Mouse (Mus musculus) heart, embryonic 16.5 days (tissue): ENCODE results near the gene Gmpr2. TPM values are rescaled to one million over a fixed set of nuclear protein-coding genes. Genes with fewer than 3 reads are reported as not detected.

Experiments
- ATAC-seq: fragments of 200-750 bp; cut with Nextera tagmentation; replicated peaks from 2 replicates; pipeline ENCODE4 v1.8.0; 2017; ENCODE audit warnings: moderate number of reproducible peaks; ENCODE audit not compliant: insufficient read depth, low FRiP score; ENCODE audit errors: extremely low read depth
- H3K27ac ChIP-seq: fragments of 300-500 bp; sonication (generic); 2 replicates; pipeline ENCODE4 v1.5.1; 2014; ENCODE audit warnings: mild to moderate bottlenecking, low read length, control low read depth, moderate library complexity
- H3K27me3 ChIP-seq: fragments of 300-500 bp; sonication (generic); 2 replicates; pipeline ENCODE4 v1.6.1; 2014; ENCODE audit warnings: low read length, mixed read lengths; ENCODE audit not compliant: control insufficient read depth, insufficient read depth
- H3K36me3 ChIP-seq: fragments of 300-500 bp; sonication (generic); 2 replicates; pipeline ENCODE4 v1.6.1; 2014; ENCODE audit not compliant: control insufficient read depth, insufficient read depth
- H3K4me1 ChIP-seq: fragments of 300-500 bp; sonication (generic); 2 replicates; pipeline ENCODE4 v1.6.1; 2014; ENCODE audit warnings: low read length, mixed read lengths; ENCODE audit not compliant: control insufficient read depth, insufficient read depth
- H3K4me2 ChIP-seq: fragments of 300-500 bp; sonication (generic); 2 replicates; pipeline ENCODE4 v1.6.1; 2014; ENCODE audit warnings: low read depth, mild to moderate bottlenecking, control low read depth, low read length
- H3K4me3 ChIP-seq: fragments of 300-500 bp; sonication (generic); 2 replicates; pipeline ENCODE4 v1.5.1; 2014; ENCODE audit warnings: mild to moderate bottlenecking, control low read depth, low read length
- H3K9ac ChIP-seq: fragments of 300-500 bp; sonication (generic); 2 replicates; pipeline ENCODE4 v1.6.1; 2014; ENCODE audit warnings: low read length, control low read depth
- H3K9me3 ChIP-seq: fragments of 300-500 bp; sonication (generic); replicated peaks from 2 replicates; pipeline ENCODE4 v1.6.1; 2016; ENCODE audit warnings: low read length; ENCODE audit not compliant: control insufficient read depth
- WGBS: fragments of 180-500 bp; shearing (Covaris S2); extraction: QIAGEN DNeasy Blood & Tissue Kit; methylation state at CpG from one replicate; pipeline ENCODE4 v1.1.7; 2014; 5-methylcytosine and 5-hydroxymethylcytosine counted together
- polyA plus RNA-seq: library from polyadenylated mRNA; unstranded; fragments of >200 nt; fragmentation: Nextera tagmentation; extraction: Ambion mirVana; gene quantifications from 2 replicates; pipeline ENCODE4 v1.2.1, GENCODE M21; 2015

Gene Gmpr2
- polyA plus RNA-seq, 1 experiment from 2014 or later: 43.9 TPM

DNA sequence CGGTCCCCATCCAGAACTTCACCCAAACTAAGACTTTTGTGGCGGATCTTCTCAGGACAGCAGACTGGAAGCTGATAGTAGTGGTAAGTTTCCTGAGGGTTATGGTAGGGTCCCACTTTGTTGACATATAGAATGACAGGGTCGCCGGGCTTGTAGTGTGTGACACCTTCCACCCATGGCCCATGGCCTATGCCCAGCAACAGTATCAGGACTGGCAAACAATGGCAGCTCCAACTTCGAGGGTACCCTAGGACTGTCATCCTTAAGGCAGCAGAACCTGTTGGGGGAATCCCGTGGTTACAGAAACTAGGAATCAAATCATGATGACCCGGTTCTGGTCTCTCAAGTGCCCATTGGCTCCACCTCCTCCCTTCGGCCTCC, 29.1 kb upstream of the Gmpr2 start:
- H3K36me3 ChIP-seq: peaks cover 34% of the 10 kb centered on the region
- WGBS: 17% methylated on average over 8 of the region's 8 CpGs
- ATAC-seq: peak; percentile 15

DNA sequence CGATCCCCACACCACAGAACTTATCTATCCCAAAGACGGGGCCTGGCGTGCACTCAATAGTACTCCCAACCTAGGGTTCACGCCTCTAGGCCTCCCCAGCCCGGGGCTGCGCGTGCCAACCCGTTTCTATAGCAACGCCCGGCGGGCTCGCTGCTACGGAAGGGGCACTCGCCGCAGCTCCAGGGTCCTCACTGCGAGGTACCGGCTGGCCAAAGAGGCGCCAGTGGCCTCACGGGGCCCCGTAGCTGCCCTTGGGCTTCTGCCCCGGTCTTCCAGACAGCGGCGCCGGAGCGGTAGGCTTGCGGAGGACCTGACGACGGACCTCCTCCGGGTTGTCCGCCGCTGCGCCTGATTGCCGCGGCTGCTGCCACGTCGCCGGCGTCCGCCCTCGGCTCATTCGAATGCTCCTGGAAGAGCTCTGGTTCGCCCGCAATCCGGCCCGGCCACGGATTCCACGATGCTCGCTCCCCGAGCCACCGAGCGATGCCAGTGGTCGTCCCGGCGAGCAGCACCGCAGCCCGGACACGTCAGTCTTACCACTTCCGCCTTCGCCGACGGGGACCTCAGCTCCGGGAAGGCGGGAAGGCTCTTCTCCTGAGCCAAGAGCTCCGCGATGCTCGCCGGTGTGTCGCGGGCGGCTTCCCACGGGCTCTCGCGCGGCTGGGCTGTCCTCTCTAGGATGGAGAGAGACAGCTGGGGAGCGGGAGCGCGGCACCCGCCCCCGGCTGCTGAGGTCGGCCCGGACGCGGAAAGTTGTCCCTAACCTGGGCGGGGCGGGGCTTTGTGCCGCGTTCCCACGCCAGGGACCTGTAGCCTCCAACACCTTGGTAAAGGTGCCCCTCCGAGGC, 28.5 kb upstream of the Gmpr2 start, which contains the start of gene Tm9sf1:
TSS of gene Tm9sf1 (minus strand) at position 747 of the 848 bp plus-strand sequence.
- H3K27me3 ChIP-seq: no peaks in the 10 kb centered on the region
- peak within 1 kb of the TSS; percentile 97 for H3K27ac ChIP-seq
- peak within 1 kb of the TSS; percentile 96 for H3K4me3 ChIP-seq
- peaks cover 27% of the 10 kb centered on the region for H3K36me3 ChIP-seq
- peak within 1 kb of the TSS; percentile 82 for H3K4me2 ChIP-seq
- H3K4me1 ChIP-seq: peaks cover 19% of the 10 kb centered on the region
- under 1% methylated on average over 88 of the region's 89 CpGs for WGBS
- H3K9me3 ChIP-seq: no peaks in the 10 kb centered on the region
- peak; percentile 84 for ATAC-seq
- peak within 1 kb of the TSS; percentile 98 for H3K9ac ChIP-seq

More for the DNA sequence above, 29.1 kb upstream of the Gmpr2 start:
- Histone ChIP-seq H3K4me3 (peak overlapping the region; percentile 96), H3K9ac (peak overlapping the region; percentile 98), H3K27me3 (no peaks in the 10 kb centered on the region), H3K27ac (peak overlapping the region; percentile 97), H3K4me1 (peaks cover 19% of the 10 kb centered on the region), H3K9me3 (no peaks in the 10 kb centered on the region), H3K4me2 (peak overlapping the region; percentile 82)

DNA sequence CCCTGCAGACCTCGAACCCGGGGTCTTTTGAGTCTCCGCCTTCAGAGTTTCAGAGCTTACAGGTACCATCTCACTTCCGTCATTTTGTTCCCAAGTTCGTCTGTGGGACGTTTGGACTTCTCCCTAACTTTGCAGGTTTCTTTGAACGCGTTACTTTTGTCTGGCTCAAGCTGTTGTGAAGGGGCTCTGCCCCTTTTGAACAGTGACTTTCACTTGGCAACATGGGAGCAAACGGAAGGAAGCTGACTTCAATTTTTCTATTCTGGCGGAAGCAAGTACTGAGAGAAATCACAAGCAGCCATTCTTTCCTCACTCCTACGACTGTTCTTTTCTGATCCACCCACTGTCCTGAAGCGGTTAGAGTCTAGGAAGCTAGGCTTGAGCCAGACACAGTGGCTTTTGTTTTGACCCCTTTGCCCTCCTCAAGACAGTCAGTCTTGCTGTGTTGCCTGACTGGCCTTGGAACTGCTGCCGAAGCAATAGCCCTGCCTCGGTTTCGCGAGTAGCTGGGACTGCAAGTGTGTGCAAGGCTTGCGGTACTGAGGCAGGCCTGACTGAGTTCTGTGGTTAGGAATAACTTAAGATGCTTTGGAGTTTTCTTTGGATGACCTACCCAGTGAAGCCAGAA, 27.4 kb upstream of the Gmpr2 start:
- H3K27ac ChIP-seq: peak overlapping the region; percentile 97
- H3K4me3 ChIP-seq: peak overlapping the region; percentile 96
- no peaks in the 10 kb centered on the region for H3K27me3 ChIP-seq
- H3K4me2 ChIP-seq: peak overlapping the region; percentile 82
- H3K9ac ChIP-seq: peak overlapping the region; percentile 98
- 15% methylated on average over 17 of the region's 17 CpGs for WGBS
- no peak for ATAC-seq
- peaks cover 23% of the 10 kb centered on the region for H3K36me3 ChIP-seq
- H3K4me1 ChIP-seq: peaks cover 19% of the 10 kb centered on the region
- no peaks in the 10 kb centered on the region for H3K9me3 ChIP-seq

DNA sequence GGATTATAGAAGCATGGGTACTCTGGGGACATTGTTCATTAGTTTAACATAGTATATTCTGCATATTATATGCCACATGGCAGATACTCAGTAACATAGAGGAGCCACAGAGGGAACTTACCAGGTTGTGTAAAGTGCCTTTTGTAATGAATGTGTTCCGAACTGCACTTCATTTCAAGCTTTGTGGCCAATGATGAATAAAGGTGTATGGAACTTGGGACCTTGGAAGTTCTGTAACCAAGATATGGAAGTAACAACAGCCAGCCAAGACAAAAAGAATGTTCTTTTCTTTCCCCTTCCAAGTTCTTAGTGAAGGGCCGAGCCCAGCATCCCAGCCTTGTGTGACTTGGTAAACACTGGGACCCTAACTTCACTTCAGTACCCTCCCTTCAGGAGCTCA, 21.9 kb upstream of the Gmpr2 start, which contains the start of gene Tssk4:
TSS of gene Tssk4 (plus strand) at position 301 of the 400 bp plus-strand sequence.
- no peaks in the 10 kb centered on the region for H3K9me3 ChIP-seq
- H3K27ac ChIP-seq: no peak within 1 kb of the TSS
- H3K4me2 ChIP-seq: no peak within 1 kb of the TSS
- H3K27me3 ChIP-seq: no peaks in the 10 kb centered on the region
- 88% methylated on average over 2 of the region's 2 CpGs for WGBS
- no peak for ATAC-seq
- H3K36me3 ChIP-seq: peaks cover 3% of the 10 kb centered on the region; the same call in 1 of the 2 replicates
- no peak within 1 kb of the TSS for H3K4me3 ChIP-seq
- no peak within 1 kb of the TSS for H3K9ac ChIP-seq
- H3K4me1 ChIP-seq: peaks cover 7% of the 10 kb centered on the region

DNA sequence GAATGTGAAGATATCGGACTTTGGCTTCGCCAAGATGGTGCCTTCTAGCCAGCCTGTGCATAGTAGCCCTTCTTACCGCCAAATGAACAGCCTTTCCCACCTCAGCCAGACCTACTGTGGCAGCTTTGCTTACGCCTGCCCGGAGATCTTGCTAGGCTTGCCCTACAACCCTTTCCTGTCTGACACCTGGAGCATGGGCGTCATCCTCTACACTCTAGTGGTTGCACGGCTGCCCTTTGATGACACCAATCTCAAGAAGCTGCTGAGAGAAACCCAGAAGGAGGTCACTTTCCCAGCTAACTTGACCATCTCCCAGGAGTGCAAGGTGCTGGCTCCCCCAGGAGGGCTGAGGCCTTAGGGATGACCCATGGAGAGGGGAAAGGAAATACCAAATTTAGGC, 20.2 kb upstream of the Gmpr2 start:
- H3K27me3 ChIP-seq: no peaks in the 10 kb centered on the region
- no peaks in the 10 kb centered on the region for H3K9me3 ChIP-seq
- H3K27ac ChIP-seq: no peak overlapping the region
- no peaks in the 10 kb centered on the region for H3K36me3 ChIP-seq
- no peaks in the 10 kb centered on the region for H3K4me1 ChIP-seq
- no peak for ATAC-seq
- H3K4me3 ChIP-seq: no peak overlapping the region
- H3K4me2 ChIP-seq: no peak overlapping the region
- no peak overlapping the region for H3K9ac ChIP-seq
- WGBS: 79% methylated on average over 7 of the region's 7 CpGs

DNA sequence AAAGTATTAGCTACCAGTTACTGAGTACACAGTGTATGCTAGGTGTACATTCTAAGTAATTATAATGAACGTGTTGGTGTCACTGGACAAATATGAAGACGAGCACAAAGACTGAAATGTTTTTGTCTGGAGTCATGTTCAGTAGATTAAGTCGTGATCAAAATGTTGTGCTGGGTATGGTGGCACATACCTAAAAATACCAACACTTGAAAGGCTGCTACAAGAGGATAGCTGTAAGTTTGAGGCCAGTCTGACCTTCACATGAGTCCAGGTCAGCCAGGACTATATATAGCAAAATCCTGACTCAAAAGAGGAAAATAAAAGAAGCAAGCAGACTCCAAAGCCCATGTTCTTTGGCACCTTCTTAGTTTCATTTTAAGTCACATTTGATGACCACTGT, 14.8 kb upstream of the Gmpr2 start:
- ATAC-seq: peak; percentile 77
- Histone ChIP-seq H3K4me1 (peaks cover 27% of the 10 kb centered on the region), H3K9me3 (no peaks in the 10 kb centered on the region), H3K4me3 (no peak overlapping the region), H3K36me3 (peaks cover 16% of the 10 kb centered on the region), H3K27ac (peak overlapping the region; percentile 89), H3K4me2 (peak overlapping the region; percentile 13; the same call in 1 of the 2 replicates), H3K27me3 (no peaks in the 10 kb centered on the region), H3K9ac (no peak overlapping the region; the same call in 1 of the 2 replicates)
- 52% methylated on average over 3 of the region's 3 CpGs for WGBS

DNA sequence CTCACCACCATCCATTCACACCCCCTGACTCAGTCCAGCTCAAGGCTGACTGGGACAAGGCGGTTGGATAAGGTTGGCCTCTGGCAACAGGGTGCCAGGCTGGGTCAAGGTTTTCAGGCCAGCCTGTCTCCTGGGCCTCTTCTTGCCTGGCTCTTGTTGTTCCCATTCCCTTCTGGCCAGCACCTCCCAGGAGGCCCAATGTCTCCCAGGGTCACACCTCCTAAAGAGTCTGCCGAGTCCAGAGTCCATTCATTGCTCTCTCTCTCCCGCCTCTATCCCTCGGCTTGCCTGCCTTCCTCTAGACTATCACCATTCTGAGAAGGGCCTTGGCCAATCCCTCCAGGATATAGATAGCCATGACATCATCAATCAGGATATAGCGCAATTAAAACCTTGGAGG, 13.7 kb upstream of the Gmpr2 start:
- no peak for ATAC-seq
- Histone ChIP-seq H3K36me3 (peaks cover 21% of the 10 kb centered on the region), H3K4me1 (peaks cover 27% of the 10 kb centered on the region), H3K9me3 (no peaks in the 10 kb centered on the region), H3K27ac (peak overlapping the region; percentile 89), H3K27me3 (no peaks in the 10 kb centered on the region), H3K4me2 (no peak overlapping the region), H3K4me3 (no peak overlapping the region), H3K9ac (no peak overlapping the region)
- 78% methylated on average over 5 of the region's 5 CpGs for WGBS

DNA sequence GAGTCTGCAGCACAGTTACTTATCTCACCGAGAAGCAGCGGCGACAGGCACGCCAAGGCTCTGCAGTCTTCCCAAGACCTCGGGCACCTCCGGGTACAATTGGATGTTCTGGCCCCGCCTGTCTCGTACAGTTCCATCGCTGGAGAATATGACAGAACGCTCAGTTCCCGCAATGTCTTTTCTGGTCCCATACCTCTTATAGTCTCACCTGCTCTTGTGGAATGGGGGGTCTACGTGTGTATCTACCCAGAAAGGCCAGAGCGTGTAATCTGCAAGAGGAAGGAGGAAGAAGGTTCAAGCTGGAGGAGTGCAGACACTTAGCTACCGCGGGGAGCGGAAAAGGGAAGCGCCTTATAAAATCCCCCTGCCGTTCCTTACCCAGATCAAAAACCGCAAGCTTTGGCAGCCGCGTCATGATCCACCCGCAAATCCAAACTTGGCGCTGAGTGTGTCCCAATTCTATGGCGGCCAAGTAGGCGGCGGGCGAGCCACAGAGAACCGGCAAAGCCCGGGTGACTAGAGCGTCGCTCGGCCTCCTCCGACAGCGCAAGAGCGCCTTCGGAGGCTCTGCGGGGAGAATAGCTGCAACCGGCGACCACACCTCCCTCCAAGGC, 11.7 kb upstream of the Gmpr2 start, which contains the start of gene Mdp1:
TSS of gene Mdp1 (minus strand) at position 549 of the 614 bp plus-strand sequence.
- WGBS: under 1% methylated on average over 39 of the region's 39 CpGs

More for the DNA sequence above, 11.7 kb upstream of the Gmpr2 start, which contains the start of gene Mdp1:
- ATAC-seq: peak; percentile 88
- Histone ChIP-seq H3K27ac (peak within 1 kb of the TSS; percentile 73), H3K4me2 (peak within 1 kb of the TSS; percentile 77), H3K9me3 (no peaks in the 10 kb centered on the region), H3K9ac (peak within 1 kb of the TSS; percentile 86), H3K4me1 (peaks cover 27% of the 10 kb centered on the region), H3K27me3 (no peaks in the 10 kb centered on the region), H3K4me3 (peak within 1 kb of the TSS; percentile 64), H3K36me3 (peaks cover 28% of the 10 kb centered on the region)
